Mouse (Mus musculus) forebrain, embryonic 14.5 days (tissue): Measurements from ENCODE around the gene Ino80d. TPM values are rescaled to one million over a fixed set of nuclear protein-coding genes. Genes with fewer than 3 reads are reported as not detected.
"Not testable (repeated sequence)": the region's sequence is repeated elsewhere in the genome, so short reads cannot be mapped to it uniquely, and the experiment has no call there.

Experiments
- ATAC-seq: fragments of 200-750 bp; cut with Nextera tagmentation; 2 replicates; pipeline ENCODE4 v1.8.0; 2017; ENCODE audit warnings: mild to moderate bottlenecking, moderate library complexity
- DNase-seq: peaks from one replicate; pipeline ENCODE4 v3.0.0-alpha.2; 2015; ENCODE audit warnings: low spot score
- H3K27ac ChIP-seq: fragments of 300-500 bp; sonication (generic); 2 replicates; pipeline ENCODE4 v1.5.1; 2014; ENCODE audit warnings: low read depth, mild to moderate bottlenecking, control low read depth, low read length, moderate library complexity
- H3K27me3 ChIP-seq: fragments of 300-500 bp; sonication (generic); replicated peaks from 2 replicates; pipeline ENCODE4 v1.6.1; 2014; ENCODE audit warnings: low read length, control low read depth, mixed read lengths; ENCODE audit not compliant: control insufficient read depth, insufficient read depth
- H3K36me3 ChIP-seq: fragments of 300-500 bp; sonication (generic); 2 replicates; pipeline ENCODE4 v1.6.1; 2014; ENCODE audit warnings: low read length, control low read depth; ENCODE audit not compliant: control insufficient read depth, insufficient read depth
- H3K4me1 ChIP-seq: fragments of 300-500 bp; sonication (generic); 2 replicates; pipeline ENCODE4 v1.6.1; 2014; ENCODE audit warnings: antibody characterized with exemption, low read length, control low read depth; ENCODE audit not compliant: control insufficient read depth, insufficient read depth
- H3K4me2 ChIP-seq: fragments of 300-500 bp; sonication (generic); 2 replicates; pipeline ENCODE4 v1.6.1; 2014; ENCODE audit warnings: mild to moderate bottlenecking, control low read depth, low read length
- H3K4me3 ChIP-seq: fragments of 300-500 bp; sonication (generic); 2 replicates; pipeline ENCODE4 v1.5.1; 2014; ENCODE audit warnings: low read depth, low read length, control low read depth
- H3K9ac ChIP-seq: fragments of 300-500 bp; sonication (generic); 2 replicates; pipeline ENCODE4 v1.6.1; 2014; ENCODE audit warnings: mild to moderate bottlenecking, low read length, control low read depth, moderate library complexity
- H3K9me3 ChIP-seq: fragments of 300-500 bp; sonication (generic); replicated peaks from 2 replicates; pipeline ENCODE4 v1.6.1; 2016; ENCODE audit warnings: low read length, control low read depth, mixed read lengths; ENCODE audit not compliant: control insufficient read depth
- whole genome bisulfite sequencing: fragments of 180-500 bp; shearing (Covaris S2); extraction: QIAGEN DNeasy Blood & Tissue Kit; methylation state at CpG from one replicate; pipeline ENCODE4 v1.1.7; 2014; 5-methylcytosine and 5-hydroxymethylcytosine counted together
- polyA plus RNA-seq: library from polyadenylated mRNA; unstranded; fragments of >200 nt; fragmentation: Nextera tagmentation; extraction: Ambion mirVana; gene quantifications from 2 replicates; pipeline ENCODE4 v1.2.1, GENCODE M21; 2014

Gene Ino80d
- 4.7 and 7.4 TPM in 2 replicates for polyA plus RNA-seq

GRCm38 (mm10) chr1:63114136-63114781 lies at the start of gene Ino80d:
TSS of gene Ino80d (minus strand) at chr1:63114667.
- ATAC-seq (peak; percentile 93), DNase-seq (peak; percentile 92)
- WGBS = under 1% methylated on average over 23 of the region's 42 CpGs
- Histone ChIP-seq H3K9me3 (no peaks in the 10 kb centered on the region), H3K27ac (peak within 1 kb of the TSS; percentile 99), H3K4me3 (peak within 1 kb of the TSS; percentile 90), H3K9ac (peak within 1 kb of the TSS; percentile 100), H3K27me3 (no peaks in the 10 kb centered on the region), H3K4me2 (peak within 1 kb of the TSS; percentile 83), H3K4me1 (peaks cover 22% of the 10 kb centered on the region), H3K36me3 (peaks cover 9% of the 10 kb centered on the region; the same call in 1 of the 2 replicates)

GRCm38 (mm10) chr1:63140231-63140630 lies 25.8 kb upstream of the Ino80d start:
- Histone ChIP-seq H3K36me3 (peaks cover 43% of the 10 kb centered on the region), H3K4me3 (no peak overlapping the region), H3K4me2 (no peak overlapping the region), H3K4me1 (no peaks in the 10 kb centered on the region), H3K27ac (no peak overlapping the region), H3K27me3 (no peaks in the 10 kb centered on the region), H3K9me3 (no peaks in the 10 kb centered on the region), H3K9ac (no peak overlapping the region)
- ATAC-seq = no peak
- WGBS = 96% methylated on average over 13 of the region's 13 CpGs
- DNase-seq = no peak

GRCm38 (mm10) chr1:63138586-63138985 lies 24.1 kb upstream of the Ino80d start:
- not testable (repeated sequence) for ATAC-seq, H3K9ac ChIP-seq, H3K27ac ChIP-seq, H3K4me3 ChIP-seq, H3K4me2 ChIP-seq, DNase-seq, H3K27me3 ChIP-seq, H3K9me3 ChIP-seq, H3K4me1 ChIP-seq
- H3K36me3 ChIP-seq = peaks cover 26% of the 10 kb centered on the region
- 100% methylated on average over 1 of the region's 1 CpGs for WGBS

- 88% methylated on average over 2 of the region's 2 CpGs for WGBS
- Histone ChIP-seq H3K9me3 (no peaks in the 10 kb centered on the region), H3K9ac (no peak overlapping the region), H3K36me3 (peaks cover 21% of the 10 kb centered on the region), H3K27me3 (no peaks in the 10 kb centered on the region), H3K4me2 (no peak overlapping the region), H3K27ac (no peak overlapping the region), H3K4me1 (no peaks in the 10 kb centered on the region), H3K4me3 (no peak overlapping the region)
- no peak for ATAC-seq
- DNase-seq = no peak
Observed at GRCm38 (mm10) chr1:63137971-63138370, 23.5 kb upstream of the Ino80d start.

- H3K27ac ChIP-seq = no peak overlapping the region
- no peak overlapping the region for H3K4me2 ChIP-seq
- no peaks in the 10 kb centered on the region for H3K4me1 ChIP-seq
- DNase-seq (no peak), ATAC-seq (no peak)
- 88% methylated on average over 3 of the region's 3 CpGs for WGBS
- H3K9ac ChIP-seq = no peak overlapping the region
- H3K27me3 ChIP-seq = no peaks in the 10 kb centered on the region
- peaks cover 6% of the 10 kb centered on the region; the same call in 1 of the 2 replicates for H3K36me3 ChIP-seq
- H3K4me3 ChIP-seq = no peak overlapping the region
- no peaks in the 10 kb centered on the region for H3K9me3 ChIP-seq
Observed at GRCm38 (mm10) chr1:63134530-63134929, 20.1 kb upstream of the Ino80d start.

GRCm38 (mm10) chr1:63131766-63132165 lies 17.3 kb upstream of the Ino80d start:
- no peak for DNase-seq
- Histone ChIP-seq H3K27ac (no peak overlapping the region), H3K27me3 (no peaks in the 10 kb centered on the region), H3K4me1 (no peaks in the 10 kb centered on the region), H3K9me3 (no peaks in the 10 kb centered on the region), H3K4me2 (no peak overlapping the region), H3K36me3 (no peaks in the 10 kb centered on the region), H3K9ac (no peak overlapping the region), H3K4me3 (no peak overlapping the region)
- ATAC-seq = no peak
- WGBS = 91% methylated on average over 11 of the region's 11 CpGs

- DNase-seq (no peak), ATAC-seq (no peak)
- Histone ChIP-seq H3K36me3 (no peaks in the 10 kb centered on the region), H3K4me2 (no peak overlapping the region), H3K4me1 (no peaks in the 10 kb centered on the region), H3K27ac (no peak overlapping the region), H3K4me3 (no peak overlapping the region), H3K9me3 (no peaks in the 10 kb centered on the region), H3K27me3 (no peaks in the 10 kb centered on the region), H3K9ac (no peak overlapping the region)
- 92% methylated on average over 2 of the region's 2 CpGs for WGBS
Observed at GRCm38 (mm10) chr1:63130883-63131282, 16.4 kb upstream of the Ino80d start.

GRCm38 (mm10) chr1:63129857-63130690 lies 15.6 kb upstream of the Ino80d start:
- Histone ChIP-seq H3K27me3 (no peaks in the 10 kb centered on the region), H3K4me1 (no peaks in the 10 kb centered on the region), H3K27ac (no peak overlapping the region), H3K4me2 (peak overlapping the region; percentile 38), H3K36me3 (peaks cover 4% of the 10 kb centered on the region; the same call in 1 of the 2 replicates), H3K4me3 (peak overlapping the region; percentile 7; the same call in 1 of the 2 replicates), H3K9me3 (no peaks in the 10 kb centered on the region), H3K9ac (no peak overlapping the region)
- 17% methylated on average over 18 of the region's 18 CpGs for WGBS
- ATAC-seq = peak; percentile 52
- no peak for DNase-seq

- 25% methylated on average over 3 of the region's 3 CpGs for WGBS
Observed at GRCm38 (mm10) chr1:63129273-63129672, 14.8 kb upstream of the Ino80d start.

More at GRCm38 (mm10) chr1:63129273-63129672, 14.8 kb upstream of the Ino80d start:
- DNase-seq (no peak), ATAC-seq (no peak)
- no peaks in the 10 kb centered on the region for H3K9me3 ChIP-seq
- H3K27me3 ChIP-seq = no peaks in the 10 kb centered on the region
- peaks cover 4% of the 10 kb centered on the region; the same call in 1 of the 2 replicates for H3K36me3 ChIP-seq
- H3K27ac ChIP-seq = no peak overlapping the region
- no peak overlapping the region; the same call in 1 of the 2 replicates for H3K4me2 ChIP-seq
- no peaks in the 10 kb centered on the region for H3K4me1 ChIP-seq
- no peak overlapping the region for H3K9ac ChIP-seq
- H3K4me3 ChIP-seq = no peak overlapping the region
